Mouse (Mus musculus): Measurements from ENCODE around the gene Dgat2. TPM values are rescaled to one million over a fixed set of nuclear protein-coding genes. Genes with fewer than 3 reads are reported as not detected.

Gene Dgat2
- polyA plus RNA-seq, 1 experiment from 2014 or later = 22.3 TPM

DNA sequence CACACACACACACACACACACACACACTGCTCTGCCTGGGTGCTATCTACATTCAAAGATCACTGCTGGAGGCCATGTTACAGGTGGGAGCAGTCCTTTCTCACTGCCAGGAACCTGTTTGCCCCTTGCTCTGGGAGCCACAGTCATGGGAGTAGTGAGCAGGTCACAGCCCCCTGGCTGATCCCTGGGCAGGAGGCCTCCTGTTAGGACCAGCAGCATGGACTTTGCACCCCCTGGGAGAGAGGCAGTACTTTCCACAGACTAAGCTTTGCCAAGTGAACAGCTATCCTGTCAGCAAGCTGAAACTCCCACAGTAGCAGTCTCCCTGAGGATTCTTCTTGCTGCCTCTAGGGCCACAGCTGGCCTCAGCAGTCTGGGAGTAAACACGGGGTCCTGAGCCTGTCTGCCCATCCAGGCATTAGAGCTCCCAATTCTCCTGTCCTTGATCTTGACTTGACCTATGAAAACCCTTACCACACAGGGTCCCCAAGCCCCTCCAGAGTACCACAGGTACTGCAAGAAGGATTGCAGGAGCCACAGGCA is 42.2 kb upstream of the Dgat2 start:
- Histone ChIP-seq H3K27me3 (ENCODE audit: control insufficient read depth, insufficient read depth, low read length) (no peaks in the 10 kb centered on the region), H3K4me1 (ENCODE audit: control insufficient read depth in 2 of 2, insufficient read depth in 2 of 2, low read length in 2 of 2) (peaks cover 2 to 3% of the 10 kb centered on the region in 2 experiments; a peak in 1 of 4 replicates), H3K36me3 (ENCODE audit: control insufficient read depth, insufficient read depth, low read length) (no peaks in the 10 kb centered on the region), H3K9ac (ENCODE audit: low read length) (no peak overlapping the region), H3K4me3 (ENCODE audit: control insufficient read depth in 1 of 2, insufficient read depth in 1 of 2, low read depth in 1 of 2, low read length in 2 of 2) (no peak overlapping the region), H3K4me2 (ENCODE audit: low read length) (no peak overlapping the region), H3K27ac (replicated peaks in 1 of 2; ENCODE audit: control insufficient read depth in 1 of 2, insufficient read depth in 1 of 2, low read depth in 2 of 2, low read length in 2 of 2) (no peak overlapping the region), H3K9me3 (ENCODE audit: control insufficient read depth, low read length) (no peaks in the 10 kb centered on the region)
- 43% methylated on average over 1 of the region's 1 CpGs for WGBS
- no peak for ATAC-seq (ENCODE audit: insufficient number of reproducible peaks, insufficient read depth, low FRiP score, low read depth)

DNA sequence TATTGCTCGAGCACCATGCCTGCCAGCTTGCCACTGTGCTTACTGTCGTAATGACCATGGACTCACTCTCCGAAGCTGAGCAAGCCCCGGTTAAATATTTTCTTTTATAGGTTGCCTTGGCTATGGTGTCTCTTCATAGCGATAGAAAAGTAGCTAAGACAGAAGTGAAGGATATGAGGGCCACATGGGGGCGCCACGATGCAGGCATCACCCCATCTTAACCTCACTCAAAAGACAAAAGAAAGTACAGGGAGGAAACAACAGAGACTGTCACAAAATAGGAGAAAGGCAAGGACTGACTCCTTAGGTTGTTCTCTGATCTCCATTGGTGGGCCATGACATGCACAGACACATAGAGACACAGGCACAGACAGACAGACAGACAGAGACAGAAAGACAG is 41.7 kb upstream of the Dgat2 start:
- Histone ChIP-seq H3K27me3 (ENCODE audit: control insufficient read depth, insufficient read depth, low read length) (no peaks in the 10 kb centered on the region), H3K36me3 (ENCODE audit: control insufficient read depth, insufficient read depth, low read length) (no peaks in the 10 kb centered on the region), H3K4me3 (ENCODE audit: control insufficient read depth in 1 of 2, insufficient read depth in 1 of 2, low read depth in 1 of 2, low read length in 2 of 2) (no peak overlapping the region), H3K4me1 (ENCODE audit: control insufficient read depth in 2 of 2, insufficient read depth in 2 of 2, low read length in 2 of 2) (peaks cover 2 to 3% of the 10 kb centered on the region in 2 experiments; a peak in 1 of 4 replicates), H3K9me3 (ENCODE audit: control insufficient read depth, low read length) (no peaks in the 10 kb centered on the region), H3K27ac (replicated peaks in 1 of 2; ENCODE audit: control insufficient read depth in 1 of 2, insufficient read depth in 1 of 2, low read depth in 2 of 2, low read length in 2 of 2) (no peak overlapping the region), H3K4me2 (ENCODE audit: low read length) (no peak overlapping the region), H3K9ac (ENCODE audit: low read length) (no peak overlapping the region)
- WGBS = 77% methylated on average over 7 of the region's 7 CpGs
- no peak for ATAC-seq (ENCODE audit: insufficient number of reproducible peaks, insufficient read depth, low FRiP score, low read depth)

- Histone ChIP-seq H3K27me3 (ENCODE audit: control insufficient read depth, insufficient read depth, low read length) (no peaks in the 10 kb centered on the region), H3K4me1 (ENCODE audit: control insufficient read depth in 2 of 2, insufficient read depth in 2 of 2, low read length in 2 of 2) (peaks cover 25 to 37% of the 10 kb centered on the region in 2 experiments), H3K9ac (ENCODE audit: low read length) (0 out of 2 replicates have a peak overlapping the region, but pooled peaks have one; percentile 34), H3K4me2 (ENCODE audit: low read length) (no peak overlapping the region), H3K9me3 (ENCODE audit: control insufficient read depth, low read length) (no peaks in the 10 kb centered on the region), H3K4me3 (ENCODE audit: control insufficient read depth in 1 of 2, insufficient read depth in 1 of 2, low read depth in 1 of 2, low read length in 2 of 2) (no peak overlapping the region), H3K27ac (replicated peaks in 1 of 2; ENCODE audit: control insufficient read depth in 1 of 2, insufficient read depth in 1 of 2, low read depth in 2 of 2, low read length in 2 of 2) (peak overlapping the region; percentile 80 to 85), H3K36me3 (ENCODE audit: control insufficient read depth, insufficient read depth, low read length) (no peaks in the 10 kb centered on the region)
- peak; percentile 74 for ATAC-seq (ENCODE audit: insufficient number of reproducible peaks, insufficient read depth, low FRiP score, low read depth)
- 53% methylated on average over 3 of the region's 3 CpGs for WGBS
Measured at GRCm38 (mm10) chr7:99217338-99218074, 35.0 kb upstream of the Dgat2 start.

DNA sequence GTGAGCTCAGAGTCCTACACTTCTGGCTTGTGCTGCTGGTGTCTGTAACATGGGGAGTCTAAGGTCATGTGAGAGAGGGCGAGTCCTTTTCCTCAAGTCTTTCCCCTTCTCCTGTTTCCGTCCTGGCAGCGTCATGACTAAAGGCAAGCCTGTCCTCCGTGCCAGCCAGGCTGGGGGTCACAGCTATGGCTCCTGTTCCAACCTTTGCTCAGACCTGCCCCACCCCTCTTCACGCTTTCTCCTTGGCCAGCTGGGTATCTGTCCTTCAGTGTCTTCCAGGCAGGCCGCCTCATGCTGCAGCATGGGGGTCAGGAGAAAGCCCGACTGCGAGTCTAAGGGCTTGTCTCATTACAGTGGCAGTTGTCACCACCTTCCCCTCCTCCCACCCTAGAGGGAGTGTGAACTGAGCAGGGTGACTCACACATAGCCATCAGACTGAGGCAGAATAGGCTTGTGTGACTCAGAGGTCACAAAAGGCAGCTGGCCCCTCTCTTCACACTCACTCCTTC is 32.9 kb upstream of the Dgat2 start:
- Histone ChIP-seq H3K4me1 (ENCODE audit: control insufficient read depth in 2 of 2, insufficient read depth in 2 of 2, low read length in 2 of 2) (peaks cover 25 to 37% of the 10 kb centered on the region in 2 experiments), H3K27me3 (ENCODE audit: control insufficient read depth, insufficient read depth, low read length) (no peaks in the 10 kb centered on the region), H3K4me3 (ENCODE audit: control insufficient read depth in 1 of 2, insufficient read depth in 1 of 2, low read depth in 1 of 2, low read length in 2 of 2) (no peak overlapping the region), H3K4me2 (ENCODE audit: low read length) (no peak overlapping the region), H3K9ac (ENCODE audit: low read length) (no peak overlapping the region; the same call in 1 of the 2 replicates), H3K9me3 (ENCODE audit: control insufficient read depth, low read length) (no peaks in the 10 kb centered on the region), H3K27ac (replicated peaks in 1 of 2; ENCODE audit: control insufficient read depth in 1 of 2, insufficient read depth in 1 of 2, low read depth in 2 of 2, low read length in 2 of 2) (peak overlapping the region; percentile 46 to 54), H3K36me3 (ENCODE audit: control insufficient read depth, insufficient read depth, low read length) (no peaks in the 10 kb centered on the region)
- peak; percentile 57 for ATAC-seq (ENCODE audit: insufficient number of reproducible peaks, insufficient read depth, low FRiP score, low read depth)
- 24% methylated on average over 8 of the region's 8 CpGs for WGBS

DNA sequence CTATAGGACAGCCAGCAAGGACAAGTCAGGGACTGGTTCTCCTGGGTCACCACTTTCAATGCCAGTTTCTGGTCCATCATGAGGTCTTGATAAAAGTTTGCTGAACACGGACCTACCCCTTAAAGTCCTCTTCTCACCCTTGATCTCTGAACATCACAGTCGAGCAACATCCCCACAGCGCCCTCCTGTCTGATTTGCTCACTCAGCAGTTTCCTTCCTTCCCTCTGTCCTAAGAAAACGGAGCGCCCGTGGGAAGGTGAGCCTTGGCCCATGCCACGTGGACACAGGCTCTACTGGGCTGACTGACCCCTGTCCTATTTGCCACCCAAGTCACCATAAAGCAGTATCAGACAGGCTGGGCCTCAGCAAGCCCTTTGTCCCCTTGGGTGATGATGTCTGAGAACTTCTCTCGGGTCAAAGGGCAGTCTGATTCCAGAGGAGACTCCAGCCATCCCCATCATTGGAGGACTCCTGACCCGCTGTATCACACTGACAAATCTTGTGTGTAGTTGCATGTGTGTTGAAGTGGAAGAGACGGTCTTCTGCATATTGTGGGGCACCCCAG is 32.2 kb upstream of the Dgat2 start:
- Histone ChIP-seq H3K4me2 (ENCODE audit: low read length) (no peak overlapping the region), H3K36me3 (ENCODE audit: control insufficient read depth, insufficient read depth, low read length) (no peaks in the 10 kb centered on the region), H3K27ac (replicated peaks in 1 of 2; ENCODE audit: control insufficient read depth in 1 of 2, insufficient read depth in 1 of 2, low read depth in 2 of 2, low read length in 2 of 2) (peak overlapping the region in 1 of 2 experiments; percentile 46; a peak in 2 of 4 replicates), H3K9me3 (ENCODE audit: control insufficient read depth, low read length) (no peaks in the 10 kb centered on the region), H3K9ac (ENCODE audit: low read length) (no peak overlapping the region), H3K27me3 (ENCODE audit: control insufficient read depth, insufficient read depth, low read length) (no peaks in the 10 kb centered on the region), H3K4me1 (ENCODE audit: control insufficient read depth in 2 of 2, insufficient read depth in 2 of 2, low read length in 2 of 2) (peaks cover 25 to 37% of the 10 kb centered on the region in 2 experiments), H3K4me3 (ENCODE audit: control insufficient read depth in 1 of 2, insufficient read depth in 1 of 2, low read depth in 1 of 2, low read length in 2 of 2) (no peak overlapping the region)
- no peak for ATAC-seq (ENCODE audit: insufficient number of reproducible peaks, insufficient read depth, low FRiP score, low read depth)
- WGBS = 87% methylated on average over 10 of the region's 10 CpGs

- ATAC-seq (ENCODE audit: insufficient number of reproducible peaks, insufficient read depth, low FRiP score, low read depth) = no peak
- 85% methylated on average over 2 of the region's 2 CpGs for WGBS
- Histone ChIP-seq H3K9me3 (ENCODE audit: control insufficient read depth, low read length) (no peaks in the 10 kb centered on the region), H3K27ac (replicated peaks in 1 of 2; ENCODE audit: control insufficient read depth in 1 of 2, insufficient read depth in 1 of 2, low read depth in 2 of 2, low read length in 2 of 2) (no peak overlapping the region), H3K4me2 (ENCODE audit: low read length) (no peak overlapping the region), H3K36me3 (ENCODE audit: control insufficient read depth, insufficient read depth, low read length) (no peaks in the 10 kb centered on the region), H3K27me3 (ENCODE audit: control insufficient read depth, insufficient read depth, low read length) (no peaks in the 10 kb centered on the region), H3K4me3 (ENCODE audit: control insufficient read depth in 1 of 2, insufficient read depth in 1 of 2, low read depth in 1 of 2, low read length in 2 of 2) (no peak overlapping the region), H3K4me1 (ENCODE audit: control insufficient read depth in 2 of 2, insufficient read depth in 2 of 2, low read length in 2 of 2) (peaks cover 25 to 40% of the 10 kb centered on the region in 2 experiments), H3K9ac (ENCODE audit: low read length) (no peak overlapping the region)
Measured at GRCm38 (mm10) chr7:99213686-99214085, 31.2 kb upstream of the Dgat2 start.

DNA sequence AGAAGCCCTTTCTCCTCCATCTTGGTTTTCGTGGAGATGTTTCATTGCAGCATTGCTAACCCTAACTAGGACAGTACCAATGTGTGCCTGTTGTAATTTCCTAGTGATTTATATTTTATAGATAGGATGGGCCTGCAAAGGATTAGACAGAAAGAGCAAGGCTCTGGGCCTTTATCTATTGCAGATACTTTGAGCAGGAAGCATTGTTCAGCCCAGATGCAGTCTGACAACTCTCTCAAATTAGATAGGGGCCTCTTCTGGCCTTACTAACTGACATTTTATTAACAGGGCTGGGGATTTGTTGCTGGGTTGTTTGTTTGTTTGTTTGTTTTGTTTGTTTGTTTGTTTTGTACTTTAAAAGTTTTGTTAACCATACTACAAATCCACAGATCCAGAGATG is 30.5 kb upstream of the Dgat2 start:
- Histone ChIP-seq H3K9ac (ENCODE audit: low read length) (no peak overlapping the region), H3K27ac (replicated peaks in 1 of 2; ENCODE audit: control insufficient read depth in 1 of 2, insufficient read depth in 1 of 2, low read depth in 2 of 2, low read length in 2 of 2) (no peak overlapping the region), H3K4me2 (ENCODE audit: low read length) (no peak overlapping the region), H3K4me3 (ENCODE audit: control insufficient read depth in 1 of 2, insufficient read depth in 1 of 2, low read depth in 1 of 2, low read length in 2 of 2) (no peak overlapping the region), H3K4me1 (ENCODE audit: control insufficient read depth in 2 of 2, insufficient read depth in 2 of 2, low read length in 2 of 2) (peaks cover 24 to 37% of the 10 kb centered on the region in 2 experiments), H3K27me3 (ENCODE audit: control insufficient read depth, insufficient read depth, low read length) (no peaks in the 10 kb centered on the region), H3K9me3 (ENCODE audit: control insufficient read depth, low read length) (no peaks in the 10 kb centered on the region), H3K36me3 (ENCODE audit: control insufficient read depth, insufficient read depth, low read length) (no peaks in the 10 kb centered on the region)
- 81% methylated on average over 1 of the region's 1 CpGs for WGBS
- ATAC-seq (ENCODE audit: insufficient number of reproducible peaks, insufficient read depth, low FRiP score, low read depth) = no peak
